Mouse (Mus musculus): ENCODE measurements around the gene Tfdp1.

Gene Tfdp1

DNA sequence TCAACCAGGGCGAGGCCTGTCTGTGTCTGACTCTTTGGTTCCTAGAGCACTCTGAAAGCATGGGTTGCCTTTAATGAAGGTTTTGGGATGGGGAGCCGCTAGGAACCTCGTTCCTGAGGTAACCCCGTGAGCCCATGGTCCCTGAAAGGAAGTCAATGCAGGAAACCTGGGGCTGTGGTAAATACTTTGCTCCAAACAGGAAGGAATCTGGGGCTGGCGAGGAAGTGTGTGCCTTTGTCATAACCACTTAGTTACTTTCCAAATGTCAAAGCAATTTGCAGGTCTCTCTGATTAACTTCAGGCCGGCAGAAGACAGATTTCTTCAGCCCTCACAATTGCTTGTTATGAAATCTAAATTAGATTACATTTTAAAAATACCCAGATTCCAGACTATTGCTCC is 88.8 kb downstream of the Tfdp1 start:
- DNase-seq: no peak
